In the genomic region with DNA sequence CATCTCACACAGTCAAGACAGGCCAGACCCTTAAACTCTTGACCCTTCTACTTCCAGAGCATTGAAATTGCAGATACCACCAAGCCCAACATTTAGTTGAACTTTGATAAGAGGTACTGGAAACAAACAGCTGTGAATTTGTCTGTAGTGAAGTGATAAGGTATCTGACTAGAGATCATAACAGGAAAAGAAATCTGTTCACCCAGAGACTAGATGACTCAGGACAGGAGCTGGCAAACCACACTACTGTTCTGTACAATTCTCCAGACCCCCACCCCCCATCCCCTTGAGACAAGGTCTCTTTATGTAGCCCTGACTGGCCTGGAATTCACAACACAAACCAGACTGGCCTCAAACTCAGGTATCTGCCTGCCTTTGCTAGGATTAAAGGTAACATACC, we compare ENCODE assay signal across 8 mouse cellular contexts. TPM values are rescaled to one million over a fixed set of nuclear protein-coding genes. Genes with fewer than 3 reads are reported as not detected.
DNase-seq lines count a peak whose midpoint lies in the region; ATAC-seq and TF ChIP-seq lines count a peak whose summit lies in the region.

No protein-coding gene starts in this region.

- no peak for TF ChIP-seq CTCF in layer of hippocampus, adult 2 months (conservative IDR thresholded peaks at IDR 0.05)
- no peak for TF ChIP-seq CTCF in left cerebral cortex, adult 2 months (IDR thresholded peaks at IDR 0.05)

- no peak overlapping the region; the same call in 1 of the 2 replicates for H3K9ac ChIP-seq in embryonic facial prominence, embryonic 12.5 days
- peak overlapping the region; percentile 17; the same call in 1 of the 2 replicates for H3K9ac ChIP-seq in intestine, embryonic 15.5 days
- no peak overlapping the region for H3K9ac ChIP-seq in neural tube, embryonic 14.5 days (replicated peaks; ENCODE audit: low read depth, low read length)

- no peaks in the 10 kb centered on the region for H3K9me3 ChIP-seq in embryonic facial prominence, embryonic 12.5 days
- H3K9me3 ChIP-seq in intestine, embryonic 15.5 days, result no peaks in the 10 kb centered on the region
- no peaks in the 10 kb centered on the region for H3K9me3 ChIP-seq in neural tube, embryonic 14.5 days (ENCODE audit: control insufficient read depth, low read length)

- peaks cover 19% of the 10 kb centered on the region for H3K4me1 ChIP-seq in embryonic facial prominence, embryonic 12.5 days
- peaks cover 16% of the 10 kb centered on the region for H3K4me1 ChIP-seq in intestine, embryonic 15.5 days (replicated peaks)
- peaks cover 25% of the 10 kb centered on the region for H3K4me1 ChIP-seq in neural tube, embryonic 14.5 days (ENCODE audit: control insufficient read depth, insufficient read depth, low read length)

- no peak for DNase-seq in layer of hippocampus, adult 2 months (ENCODE audit: low spot score in 2 of 2)
- no peak for DNase-seq in layer of hippocampus, postnatal 36 days
- DNase-seq in left cerebral cortex, adult 2 months (ENCODE audit: extremely low spot score in 1 of 2, low spot score in 2 of 2), result no peak
- DNase-seq in thymus, postnatal 36 days, result no peak

- H3K27ac ChIP-seq in layer of hippocampus, adult 2 months, result 0 out of 2 replicates have a peak overlapping the region, but pooled peaks have one; percentile 2
- no peak overlapping the region for H3K27ac ChIP-seq in embryonic facial prominence, embryonic 12.5 days
- no peak overlapping the region for H3K27ac ChIP-seq in intestine, embryonic 15.5 days
- H3K27ac ChIP-seq in neural tube, embryonic 14.5 days (ENCODE audit: low read depth, low read length), result no peak overlapping the region
- no peak overlapping the region for H3K27ac ChIP-seq in left cerebral cortex, adult 2 months

- H3K27me3 ChIP-seq in embryonic facial prominence, embryonic 12.5 days, result no peaks in the 10 kb centered on the region
- no peaks in the 10 kb centered on the region for H3K27me3 ChIP-seq in intestine, embryonic 15.5 days (replicated peaks)
- H3K27me3 ChIP-seq in neural tube, embryonic 14.5 days (ENCODE audit: control insufficient read depth, insufficient read depth, low read length), result no peaks in the 10 kb centered on the region

- peak overlapping the region; percentile 82 for H3K4me3 ChIP-seq in layer of hippocampus, adult 2 months
- H3K4me3 ChIP-seq in embryonic facial prominence, embryonic 12.5 days, result peak overlapping the region; percentile 81; the same call in 1 of the 2 replicates
- no peak overlapping the region for H3K4me3 ChIP-seq in intestine, embryonic 15.5 days (replicated peaks)
- H3K4me3 ChIP-seq in neural tube, embryonic 14.5 days (ENCODE audit: low read depth, low read length), result peak overlapping the region; percentile 5
- H3K4me3 ChIP-seq in left cerebral cortex, adult 2 months, result no peak overlapping the region

- intact Hi-C loops in left cerebral cortex, adult 2 months (cut with DNase I), result loop anchor here (5.0 to 10.0 kb wide), 2 partner anchors 76 to 329 kb away; no protein-coding TSS in a partner anchor

- no peak for ATAC-seq in embryonic facial prominence, embryonic 12.5 days (ENCODE audit: insufficient number of reproducible peaks, insufficient read depth, low FRiP score, low TSS enrichment)
- no peak for ATAC-seq in intestine, embryonic 15.5 days
- no peak for ATAC-seq in neural tube, embryonic 14.5 days (ENCODE audit: low read depth)
- ATAC-seq in erythroid progenitor cell, adult 5-6 weeks (replicated peaks; ENCODE audit: low FRiP score, poor library complexity, severe bottlenecking), result no peak

- peaks cover 24% of the 10 kb centered on the region for H3K36me3 ChIP-seq in embryonic facial prominence, embryonic 12.5 days
- peaks cover 16% of the 10 kb centered on the region for H3K36me3 ChIP-seq in intestine, embryonic 15.5 days
- peaks cover 20% of the 10 kb centered on the region for H3K36me3 ChIP-seq in neural tube, embryonic 14.5 days (ENCODE audit: control insufficient read depth, insufficient read depth, low read length)

- peak overlapping the region; percentile 87 for H3K4me2 ChIP-seq in embryonic facial prominence, embryonic 12.5 days (replicated peaks)
- H3K4me2 ChIP-seq in intestine, embryonic 15.5 days (replicated peaks), result peak overlapping the region; percentile 70
- peak overlapping the region; percentile 86 for H3K4me2 ChIP-seq in neural tube, embryonic 14.5 days (ENCODE audit: low read depth, low read length)

RNA-seq across cellular contexts. Expression of gene Rsrc2, which starts 3.0 kb away (rescaled TPM):
- total RNA-seq in layer of hippocampus, adult 2 months (2021), result 100 to 1,000 TPM in 1 of 2 experiments, 10 to 100 TPM in 1; 93.7 to 109 TPM
- total RNA-seq in layer of hippocampus, postnatal 36 days (2021), result 100 to 1,000 TPM; 101 to 110 TPM
- 161 and 164 TPM in 2 replicates for polyA plus RNA-seq in embryonic facial prominence, embryonic 12.5 days (2016; fragmentation: Nextera tagmentation; extraction: Ambion mirVana)
- 90.5 and 100 TPM in 2 replicates for polyA plus RNA-seq in intestine, embryonic 15.5 days (2015; fragmentation: Nextera tagmentation; extraction: Ambion mirVana)
- polyA plus RNA-seq in neural tube, embryonic 14.5 days (2014; fragmentation: Nextera tagmentation; extraction: Ambion mirVana), result 135 and 140 TPM in 2 replicates
- 10 to 100 TPM; 84.2 to 84.8 TPM for total RNA-seq in left cerebral cortex, adult 2 months (2021)
- total RNA-seq in erythroid progenitor cell, adult 5-6 weeks (2015; ENCODE audit: low replicate concordance), result 112 and 156 TPM in 2 replicates
- 185 and 272 TPM in 2 replicates for total RNA-seq in erythroid progenitor cell, adult 5-6 weeks (2017; ENCODE audit: low replicate concordance)

RNA-seq across cellular contexts. Expression of gene Kntc1, which starts 3.3 kb away (rescaled TPM):
- 1 to 10 TPM; 2.2 to 2.8 TPM for total RNA-seq in layer of hippocampus, adult 2 months (2021)
- total RNA-seq in layer of hippocampus, postnatal 36 days (2021), result 1 to 10 TPM; 2.3 to 3.4 TPM
- 40.9 and 41.2 TPM in 2 replicates for polyA plus RNA-seq in embryonic facial prominence, embryonic 12.5 days (2016; fragmentation: Nextera tagmentation; extraction: Ambion mirVana)
- 19.7 and 21.7 TPM in 2 replicates for polyA plus RNA-seq in intestine, embryonic 15.5 days (2015; fragmentation: Nextera tagmentation; extraction: Ambion mirVana)
- 4.3 and 5.2 TPM in 2 replicates for polyA plus RNA-seq in neural tube, embryonic 14.5 days (2014; fragmentation: Nextera tagmentation; extraction: Ambion mirVana)
- 1 to 10 TPM in 1 of 2 experiments, under 1 TPM in 1; 0.68 to 1.1 TPM for total RNA-seq in left cerebral cortex, adult 2 months (2021)
- 152 and 208 TPM in 2 replicates for total RNA-seq in erythroid progenitor cell, adult 5-6 weeks (2015; ENCODE audit: low replicate concordance)
- total RNA-seq in erythroid progenitor cell, adult 5-6 weeks (2017; ENCODE audit: low replicate concordance), result 122 and 174 TPM in 2 replicates

RNA-seq across cellular contexts. Expression of gene Zcchc8, which starts 25.4 kb away (rescaled TPM):
- 10 to 100 TPM; 54.4 to 56.0 TPM for total RNA-seq in layer of hippocampus, adult 2 months (2021)
- 10 to 100 TPM; 49.6 to 63.2 TPM for total RNA-seq in layer of hippocampus, postnatal 36 days (2021)
- 90.7 and 98.4 TPM in 2 replicates for polyA plus RNA-seq in embryonic facial prominence, embryonic 12.5 days (2016; fragmentation: Nextera tagmentation; extraction: Ambion mirVana)
- 63.1 and 68.9 TPM in 2 replicates for polyA plus RNA-seq in intestine, embryonic 15.5 days (2015; fragmentation: Nextera tagmentation; extraction: Ambion mirVana)
- 72.5 and 80.6 TPM in 2 replicates for polyA plus RNA-seq in neural tube, embryonic 14.5 days (2014; fragmentation: Nextera tagmentation; extraction: Ambion mirVana)
- 10 to 100 TPM; 40.5 to 47.3 TPM for total RNA-seq in left cerebral cortex, adult 2 months (2021)
- 68.8 and 69.6 TPM in 2 replicates for total RNA-seq in erythroid progenitor cell, adult 5-6 weeks (2015; ENCODE audit: low replicate concordance)
- total RNA-seq in erythroid progenitor cell, adult 5-6 weeks (2017; ENCODE audit: low replicate concordance), result 120 and 155 TPM in 2 replicates

Comparison
In these comparisons a context has a peak if more than half of its experiments do, and no peak if none do; other contexts are left out.
1. H3K4me3 ChIP-seq: peak in layer of hippocampus, adult 2 months (single experiment), embryonic facial prominence, embryonic 12.5 days (single experiment) and neural tube, embryonic 14.5 days (single experiment); none in intestine, embryonic 15.5 days (single experiment) and left cerebral cortex, adult 2 months (single experiment).
2. RNA of gene Kntc1, which starts 3.3 kb away (total RNA-seq): 122 to 208 TPM in erythroid progenitor cell, adult 5-6 weeks; 2.3 to 3.4 TPM in layer of hippocampus, postnatal 36 days, 2.2 to 2.8 TPM in layer of hippocampus, adult 2 months and 0.68 to 1.1 TPM in left cerebral cortex, adult 2 months; every median in the first group is over 10 times any median in the second.
3. Peak in every context shown above with its lines, with median percentiles within 50 percentile points of each other: H3K4me2 ChIP-seq.